Mouse (Mus musculus) adrenal gland, postnatal 36 days (tissue): Measurements from ENCODE around the gene Babam1. TPM values are rescaled to one million over a fixed set of nuclear protein-coding genes. Genes with fewer than 3 reads are reported as not detected.
"Not testable (repeated sequence)": the region's sequence is repeated elsewhere in the genome, so short reads cannot be mapped to it uniquely, and the experiment has no call there.

ENCODE experiments used
- DNase-seq, 2 experiments: peaks; one replicate each; pipeline ENCODE4 v3.0.0; 2021; ENCODE audit warnings: mixed read lengths in 1 of 2
- total RNA-seq, 2 experiments: library from RNA; stranded (reverse); gene quantifications; 2 replicates each; pipeline ENCODE4 v1.2.3; 2021

Babam1 gene
- total RNA-seq, 2 experiments from 2014 or later = 90.6 to 102 TPM

DNA sequence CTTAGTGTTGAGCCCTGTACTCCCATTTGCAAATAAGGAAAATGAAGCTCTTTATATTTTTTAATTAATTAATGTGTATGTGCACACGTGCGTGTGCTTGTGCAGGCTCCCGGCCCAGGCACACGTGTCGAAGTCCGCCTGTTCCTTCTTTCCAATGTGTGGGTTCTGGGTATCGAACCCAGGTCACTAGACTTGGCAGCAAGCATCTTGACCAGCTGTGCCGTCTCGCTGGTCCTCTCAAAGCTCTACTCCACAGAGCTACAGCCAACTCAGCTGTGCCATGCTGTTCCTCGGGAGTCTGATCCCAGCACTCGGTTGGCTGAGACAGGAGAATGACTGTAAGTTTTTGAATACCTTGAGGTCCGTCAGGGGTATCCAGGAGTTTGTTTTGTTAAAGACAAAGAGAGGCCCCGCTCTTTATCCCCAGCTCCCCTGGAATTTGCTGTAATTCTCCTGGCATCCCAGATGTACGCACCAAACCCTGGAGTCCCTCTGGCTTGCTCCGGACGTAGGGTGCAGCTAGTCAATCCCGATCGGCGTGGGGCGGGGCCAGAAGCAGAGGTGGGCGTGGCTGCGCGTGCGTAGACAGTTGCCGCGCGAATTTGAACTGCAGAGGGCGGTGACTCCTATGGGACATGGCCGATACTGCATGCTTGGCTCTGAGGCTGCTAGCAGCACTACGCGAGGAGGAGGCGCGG, 8.9 kb downstream of the Babam1 start, which contains the start of gene Ankle1:
TSS of gene Ankle1 (plus strand) at position 610 of the 698 bp plus-strand sequence.
- peak; percentile 95 to 97 for DNase-seq

DNA sequence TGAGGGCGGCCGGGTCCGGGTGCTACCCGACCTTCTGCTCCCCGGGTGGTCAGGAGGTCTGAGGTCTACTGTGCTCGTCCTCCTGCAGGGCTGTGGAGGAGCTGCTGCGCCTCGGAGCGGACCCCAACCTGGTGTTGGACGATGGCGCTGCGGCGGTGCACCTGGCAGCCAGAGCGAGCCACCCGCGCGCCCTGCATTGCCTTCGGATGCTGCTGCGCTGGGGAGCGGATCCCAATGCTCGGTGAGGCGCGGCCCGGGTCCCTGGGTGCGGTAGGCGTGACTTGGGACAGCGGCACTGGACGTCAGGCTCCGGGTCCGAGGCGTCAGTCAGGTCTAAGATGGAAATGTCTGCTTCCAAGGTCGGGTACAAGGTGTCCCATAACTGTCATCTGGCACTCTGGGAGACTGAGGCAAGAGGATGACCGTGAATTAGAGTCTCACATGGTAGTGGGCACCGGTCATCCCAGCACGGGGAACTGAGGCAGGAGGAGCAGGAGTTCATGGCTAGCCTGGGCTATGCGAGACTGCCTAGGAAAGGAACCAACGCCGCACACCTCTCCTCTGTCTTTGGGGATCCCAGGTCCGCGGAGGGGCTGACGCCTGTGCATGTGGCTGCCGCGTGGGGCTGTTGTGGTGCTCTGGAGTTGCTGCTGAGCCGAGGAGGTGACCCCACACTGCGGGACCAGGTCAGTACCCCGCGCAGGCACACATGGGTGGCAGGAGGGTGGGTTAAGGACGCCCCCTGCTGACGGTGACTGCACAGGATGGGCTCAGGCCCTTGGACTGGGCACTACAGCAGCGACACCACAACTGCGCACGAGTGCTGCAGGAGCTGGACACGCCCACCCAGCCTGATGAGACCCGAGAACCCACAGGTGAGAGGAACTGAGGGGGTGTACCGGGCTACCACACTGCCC, 9.7 kb downstream of the Babam1 start:
- peak; percentile 69 to 79 for DNase-seq

DNA sequence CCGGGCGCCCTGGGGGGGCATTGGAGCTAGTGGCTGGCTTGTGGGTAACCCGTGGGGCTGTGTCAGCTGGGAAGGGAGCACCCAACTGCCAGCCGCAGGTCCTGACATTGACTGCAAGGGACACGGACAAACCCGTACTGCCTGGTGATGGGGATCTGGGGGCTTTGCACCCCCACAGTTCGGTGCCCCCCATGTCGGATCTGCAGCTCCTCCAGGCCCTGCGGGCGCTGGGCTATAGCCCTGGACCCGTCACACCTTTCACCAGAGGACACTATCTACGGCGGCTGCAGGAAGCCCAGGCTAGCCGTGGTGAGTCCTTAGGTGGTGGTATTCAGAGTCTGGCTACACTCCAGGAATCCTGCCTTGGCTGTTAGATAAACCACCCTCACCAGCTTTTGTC, 10.8 kb downstream of the Babam1 start:
- DNase-seq = no peak

DNA sequence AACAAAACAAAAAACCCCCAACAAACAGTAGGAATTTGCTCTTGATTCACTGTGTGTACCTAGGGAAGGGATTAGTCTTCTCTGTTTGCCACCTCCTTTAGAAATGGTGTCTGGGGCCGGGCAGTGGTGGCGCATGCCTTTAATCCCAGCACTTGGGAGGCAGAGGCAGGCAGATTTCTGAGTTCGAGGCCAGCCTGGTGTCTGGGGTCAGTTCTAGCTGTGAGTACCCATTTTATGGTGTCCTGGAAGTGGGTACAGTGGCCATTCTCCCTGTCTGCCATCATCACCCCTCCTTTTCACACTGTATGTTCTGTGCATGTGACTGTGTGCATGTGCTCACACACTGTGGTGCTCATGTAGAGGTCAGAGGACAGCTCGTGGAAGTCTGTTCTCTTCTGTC, 11.6 kb downstream of the Babam1 start:
- DNase-seq = no peak

DNA sequence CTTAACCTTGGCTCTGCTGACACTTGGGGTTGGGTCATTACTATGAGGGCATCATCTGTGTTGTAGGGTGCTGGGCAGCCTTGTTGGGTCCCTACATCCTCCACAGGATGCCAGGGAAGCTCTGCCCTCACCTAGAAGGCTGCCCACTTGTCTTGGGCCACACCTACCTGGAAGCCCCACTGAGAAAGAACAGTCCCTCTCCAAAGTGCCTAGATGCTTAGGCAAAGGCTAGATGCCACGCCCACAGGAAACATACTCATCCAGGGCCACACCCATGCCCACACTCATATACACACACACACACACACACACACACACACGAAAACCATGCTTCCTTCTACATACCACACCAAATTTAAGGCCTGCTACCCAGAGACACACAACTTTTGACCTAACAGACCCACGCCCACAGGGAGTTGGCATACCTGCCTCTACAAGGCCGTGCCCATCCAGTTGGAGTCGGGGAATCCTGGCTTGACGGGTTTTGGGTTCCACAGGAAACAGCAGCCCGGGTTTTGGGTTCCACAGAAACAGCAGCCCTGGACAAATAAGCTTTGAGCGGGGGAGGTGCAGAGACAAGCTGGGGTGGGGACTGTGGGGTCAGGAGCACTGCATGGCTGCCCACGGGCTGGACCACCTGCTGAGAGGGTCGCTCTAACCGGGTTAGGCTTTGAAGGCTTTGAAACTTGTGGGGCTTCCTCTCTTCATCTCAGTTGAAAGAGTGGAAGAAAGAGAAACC, 15.0 kb downstream of the Babam1 start:
- no peak for DNase-seq

DNA sequence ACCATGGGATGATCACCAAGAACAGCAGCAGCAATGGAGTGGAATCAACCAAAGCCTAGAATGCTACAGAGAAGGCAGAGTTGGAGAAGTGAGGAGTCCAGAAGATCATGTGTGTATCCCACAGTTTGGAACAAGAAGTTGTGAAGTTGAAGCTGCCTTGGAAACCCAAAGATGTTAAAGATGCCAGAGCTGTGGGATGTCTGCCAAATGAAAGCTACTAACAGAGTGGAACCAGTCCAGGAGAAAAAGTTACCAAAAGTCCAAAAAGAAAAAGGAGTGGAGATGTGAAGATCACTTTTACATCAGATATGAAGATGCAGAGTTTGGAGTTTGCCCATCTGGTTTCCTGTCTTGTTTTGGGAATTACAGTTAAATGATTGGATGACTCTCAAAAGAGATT, 25.5 kb downstream of the Babam1 start:
- no peak for DNase-seq

DNA sequence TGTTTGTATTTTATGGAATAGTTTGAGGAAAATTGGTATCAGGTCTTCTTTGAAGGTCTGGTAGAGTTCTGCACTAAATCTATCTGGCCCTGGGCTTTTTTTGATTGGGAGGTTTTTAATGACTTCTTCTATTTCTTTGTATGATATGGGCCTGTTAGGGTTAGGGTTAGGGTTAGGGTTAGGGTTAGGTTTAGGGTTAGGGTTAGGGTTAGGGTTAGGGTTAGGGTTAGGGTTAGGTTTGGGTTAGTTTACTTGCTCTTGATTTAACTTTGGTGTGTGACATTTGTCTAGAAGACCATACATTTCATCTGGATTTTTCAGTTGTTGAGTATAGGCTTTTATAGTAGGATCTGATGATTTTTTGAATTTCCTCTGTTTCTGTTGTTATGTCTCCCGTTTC, 36.3 kb downstream of the Babam1 start:
- DNase-seq = not testable (repeated sequence)

DNA sequence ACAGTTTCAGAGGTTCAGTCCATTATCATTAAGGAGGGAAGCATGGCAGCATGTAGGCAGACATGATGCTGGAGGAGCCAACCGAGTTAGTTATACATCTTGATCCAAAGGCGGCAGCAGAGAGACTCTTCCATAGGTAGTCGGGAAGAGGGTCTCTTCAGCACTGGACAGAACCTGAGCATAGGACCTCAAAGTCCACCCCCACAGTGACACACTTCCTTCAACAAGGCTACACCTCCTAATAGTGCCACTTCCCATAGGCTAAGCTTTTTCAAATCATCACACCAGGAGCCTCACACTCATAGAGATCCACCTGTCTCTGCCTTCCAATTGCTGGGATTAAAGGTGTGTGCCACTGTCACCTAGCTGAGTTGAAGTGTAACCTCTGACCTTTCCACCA, 40.4 kb downstream of the Babam1 start:
- no peak for DNase-seq

DNA sequence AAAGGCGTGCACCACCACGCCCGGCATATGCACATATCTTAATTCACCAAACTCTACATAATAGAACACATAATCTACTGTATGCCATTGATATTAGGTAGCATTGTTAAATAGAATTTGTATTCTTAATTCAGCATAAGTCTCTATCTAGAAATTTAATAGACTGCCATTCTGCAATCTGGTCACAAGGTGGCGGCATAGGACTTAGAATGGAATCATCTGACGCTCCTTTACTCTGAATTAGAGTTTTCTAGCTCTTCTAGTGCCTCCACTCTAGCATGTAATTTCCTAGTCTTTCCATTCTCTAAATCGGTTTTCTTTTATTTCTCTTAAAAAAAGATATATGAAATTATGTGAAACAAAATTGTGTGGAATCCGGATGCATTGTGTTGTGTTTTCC, 44.7 kb downstream of the Babam1 start:
- peak; percentile 54 to 55 for DNase-seq

DNA sequence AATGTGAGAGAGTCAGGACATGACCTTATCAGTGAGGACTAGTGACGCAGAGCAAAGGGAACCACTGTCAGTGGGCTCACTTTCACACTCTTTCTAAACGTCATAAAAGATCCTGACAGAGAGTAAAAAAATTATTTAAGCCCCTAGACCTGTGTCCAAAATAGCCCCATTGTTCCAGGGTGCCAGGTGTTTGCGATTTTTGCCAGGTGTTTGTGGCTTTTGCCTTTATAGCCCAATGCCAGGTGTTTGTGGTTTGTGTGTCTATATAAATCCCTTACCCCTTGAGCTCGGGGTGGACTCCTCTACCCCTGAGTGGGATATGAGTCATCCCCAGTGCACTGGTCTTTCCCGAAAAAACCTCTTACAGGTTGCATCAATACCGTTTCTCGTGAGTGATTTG, 48.4 kb downstream of the Babam1 start:
- no peak for DNase-seq

DNA sequence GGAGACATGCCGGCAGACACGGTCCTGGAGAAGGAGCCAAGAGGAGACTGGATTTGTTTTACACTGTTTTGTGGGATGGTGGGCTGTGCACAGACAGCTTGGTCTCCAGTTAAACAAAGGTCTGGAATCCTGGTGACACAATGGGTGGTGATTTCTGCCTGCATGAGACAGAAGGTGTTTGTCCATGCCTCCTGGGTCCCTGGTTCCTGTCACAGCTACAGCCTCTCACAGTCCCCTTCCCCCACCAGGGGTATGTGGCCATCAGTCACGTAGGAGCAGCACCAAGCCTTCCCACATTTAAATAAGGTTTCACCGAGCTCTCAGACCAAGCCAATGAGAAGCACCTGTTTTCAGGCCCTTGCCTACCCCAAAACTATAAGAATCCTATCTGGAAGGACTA, 54.7 kb downstream of the Babam1 start:
- no peak for DNase-seq

DNA sequence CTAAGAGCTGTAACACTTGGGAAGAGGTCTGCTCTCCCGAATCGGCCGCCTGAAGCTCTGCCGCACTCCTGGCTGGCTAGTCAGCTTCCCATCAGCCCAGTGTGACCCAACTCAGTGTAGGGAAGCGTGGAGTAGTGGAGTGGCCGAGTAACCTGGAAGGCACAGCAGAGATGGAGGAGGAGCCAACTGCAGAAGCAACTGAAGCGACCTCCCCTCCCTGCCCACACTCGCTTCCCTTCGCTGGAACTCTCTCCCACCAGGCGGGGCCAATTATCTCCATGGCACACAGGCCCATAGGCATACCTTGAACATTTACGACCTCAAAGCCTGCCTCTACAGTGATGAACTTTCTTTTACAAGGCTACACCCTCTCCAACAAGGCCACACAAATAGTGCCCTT, 55.1 kb downstream of the Babam1 start:
- DNase-seq = no peak

DNA sequence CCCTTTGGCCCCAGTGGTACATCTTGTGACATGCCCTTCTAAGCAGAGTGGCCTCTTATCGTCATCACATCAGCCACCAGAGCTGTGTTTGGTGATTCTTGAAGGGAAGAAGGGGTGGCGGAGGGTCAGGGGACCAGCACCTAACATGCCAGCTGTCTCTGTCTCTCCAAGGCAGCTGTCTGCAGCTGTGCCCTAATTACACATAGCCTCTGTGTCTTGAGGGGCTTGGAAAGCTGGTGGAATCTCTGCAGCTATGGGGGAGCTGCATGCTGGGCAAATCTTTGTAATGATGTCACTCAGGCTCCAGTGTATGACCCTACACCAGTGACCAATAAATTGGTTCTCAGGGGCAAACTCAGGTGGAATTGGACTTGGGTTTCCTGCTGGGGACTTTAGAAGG, 56.0 kb downstream of the Babam1 start:
- DNase-seq = no peak

Other genes starting within 250 kb of the Babam1 start
- 10 to 100 TPM; 32.0 to 41.0 TPM for gene Myo9b, start 124.1 kb upstream of the Babam1 start, total RNA-seq
- gene Haus8, start 123.9 kb upstream of the Babam1 start, total RNA-seq = 10 to 100 TPM; 13.5 to 16.5 TPM
- gene Use1, start 30.0 kb upstream of the Babam1 start, total RNA-seq = 100 to 1,000 TPM; 192 to 200 TPM
- gene Ocel1, start 25.6 kb upstream of the Babam1 start, total RNA-seq = 10 to 100 TPM; 16.6 to 22.1 TPM
- gene Nr2f6, start 14.9 kb upstream of the Babam1 start, total RNA-seq = 10 to 100 TPM; 69.8 to 71.8 TPM
- 10 to 100 TPM; 12.7 to 20.6 TPM for gene Ushbp1, start 1.1 kb upstream of the Babam1 start, total RNA-seq
- 1 to 10 TPM; 1.1 to 1.4 TPM for gene Ankle1, start 9.1 kb downstream of the Babam1 start, total RNA-seq
- 10 to 100 TPM; 56.6 to 81.2 TPM for gene Abhd8, start 66.8 kb downstream of the Babam1 start, total RNA-seq
- 100 to 1,000 TPM in 1 of 2 experiments, 10 to 100 TPM in 1; 91.9 to 111 TPM for gene Mrpl34, start 68.1 kb downstream of the Babam1 start, total RNA-seq
- 10 to 100 TPM; 57.7 to 62.3 TPM for gene Dda1, start 72.3 kb downstream of the Babam1 start, total RNA-seq
- 10 to 100 TPM; 14.0 to 15.1 TPM for gene Ano8, start 89.1 kb downstream of the Babam1 start, total RNA-seq
- gene Gtpbp3, start 91.2 kb downstream of the Babam1 start, total RNA-seq = 10 to 100 TPM; 22.5 to 23.1 TPM
- gene Plvap, start 114.9 kb downstream of the Babam1 start, total RNA-seq = 100 to 1,000 TPM; 200 to 203 TPM
- not detected for gene Ccdc194, start 128.8 kb downstream of the Babam1 start, total RNA-seq
- gene Bst2, start 140.6 kb downstream of the Babam1 start, total RNA-seq = 10 to 100 TPM; 65.6 to 87.4 TPM
- gene Mvb12a, start 146.1 kb downstream of the Babam1 start, total RNA-seq = 10 to 100 TPM; 65.8 to 78.6 TPM
- gene Tmem221, start 162.0 kb downstream of the Babam1 start, total RNA-seq = 1 to 10 TPM; 3.5 to 7.7 TPM
- 1 to 10 TPM in 1 of 2 experiments, under 1 TPM in 1; 0.73 to 1.7 TPM for gene Nxnl1, start 169.7 kb downstream of the Babam1 start, total RNA-seq
- 100 to 1,000 TPM; 177 to 245 TPM for gene Slc27a1, start 172.0 kb downstream of the Babam1 start, total RNA-seq
- gene Pgls, start 195.3 kb downstream of the Babam1 start, total RNA-seq = 100 to 1,000 TPM; 137 to 165 TPM
- 1 to 10 TPM; 1.8 to 3.7 TPM for gene Fam129c, start 200.8 kb downstream of the Babam1 start, total RNA-seq
- 10 to 100 TPM; 57.4 to 61.8 TPM for gene Colgalt1, start 214.1 kb downstream of the Babam1 start, total RNA-seq